Comparison of ENCODE assay signal across 15 mouse cellular contexts in genomic region chr14:9469686-9470085, GRCm38 (mm10).
"Had no signal": no experiment of that assay in that cellular context is flagged by ENCODE, and none has a peak within 500 bp of the region (broad histone marks: within the 10 kb centered on the region; RNA-seq: fewer than 3 reads in every experiment).

No protein-coding gene starts in this region.

- H3K4me1 ChIP-seq: megakaryocyte, embryonic 14.5 days; midbrain, embryonic 13.5 days; neural tube, embryonic 12.5 days had no signal

- H3K4me3 ChIP-seq: lung, embryonic 15.5 days; megakaryocyte, embryonic 14.5 days; midbrain, embryonic 13.5 days; midbrain, embryonic 15.5 days; neural tube, embryonic 12.5 days; stomach, embryonic 15.5 days had no signal

- DNase-seq: lung, adult 2 months; lung, postnatal 14 days; lung, postnatal 36 days; right cerebral cortex, postnatal 14 days; thymus, adult 2 months; thymus, postnatal 25 days; thymus, postnatal 4 days had no signal

- H3K27ac ChIP-seq: lung, embryonic 15.5 days; macrophage; midbrain, embryonic 13.5 days; midbrain, embryonic 15.5 days; neural tube, embryonic 12.5 days; stomach, embryonic 15.5 days; stomach, postnatal 0 days had no signal

- H3K27me3 ChIP-seq: lung, embryonic 15.5 days; megakaryocyte, embryonic 14.5 days; midbrain, embryonic 13.5 days; midbrain, embryonic 15.5 days; neural tube, embryonic 12.5 days; stomach, embryonic 15.5 days had no signal

- H3K36me3 ChIP-seq: lung, embryonic 15.5 days; midbrain, embryonic 13.5 days; midbrain, embryonic 15.5 days; neural tube, embryonic 12.5 days; stomach, embryonic 15.5 days had no signal
